ENCODE assay signal across 17 mouse cellular contexts in genomic region chr10:115484660-115485059, GRCm38 (mm10).
"Had no signal": no experiment of that assay in that cellular context is flagged by ENCODE, and none has a peak within 500 bp of the region (broad histone marks: within the 10 kb centered on the region; RNA-seq: fewer than 3 reads in every experiment).

No protein-coding gene starts in this region.

- ATAC-seq: lung, postnatal 0 days; midbrain, embryonic 13.5 days; midbrain, embryonic 15.5 days had no signal

- H3K4me1 ChIP-seq: lung, embryonic 15.5 days; megakaryocyte, embryonic 14.5 days; neural tube, embryonic 12.5 days had no signal

- H3K9me3 ChIP-seq: lung, embryonic 15.5 days; midbrain, embryonic 13.5 days; midbrain, embryonic 15.5 days; neural tube, embryonic 12.5 days had no signal

- H3K27ac ChIP-seq: lung, embryonic 15.5 days; macrophage; midbrain, embryonic 13.5 days; midbrain, embryonic 15.5 days; neural tube, embryonic 12.5 days had no signal

- H3K36me3 ChIP-seq: lung, embryonic 15.5 days; midbrain, embryonic 13.5 days; midbrain, embryonic 15.5 days; neural tube, embryonic 12.5 days had no signal

- H3K27me3 ChIP-seq: lung, embryonic 15.5 days; midbrain, embryonic 13.5 days; midbrain, embryonic 15.5 days; neural tube, embryonic 12.5 days had no signal

- DNase-seq: lung, adult 2 months; lung, postnatal 14 days; lung, postnatal 36 days; right cerebral cortex, postnatal 25 days; right cerebral cortex, postnatal 4 days; spleen, adult 18-20 months; thymus, adult 18-20 months; thymus, postnatal 14 days; thymus, postnatal 36 days had no signal

- H3K9ac ChIP-seq: lung, embryonic 15.5 days; midbrain, embryonic 13.5 days; midbrain, embryonic 15.5 days; neural tube, embryonic 12.5 days had no signal

- H3K4me2 ChIP-seq: lung, embryonic 15.5 days; midbrain, embryonic 11.5 days; midbrain, embryonic 13.5 days; midbrain, embryonic 15.5 days; neural tube, embryonic 12.5 days had no signal

- H3K4me3 ChIP-seq: lung, embryonic 15.5 days; megakaryocyte, embryonic 14.5 days; midbrain, embryonic 13.5 days; midbrain, embryonic 15.5 days; neural tube, embryonic 12.5 days had no signal
